Mouse (Mus musculus): ENCODE results near the gene Wnk1.

The Wnk1 gene

GRCm38 (mm10) chr6:120039668-120040556, 1.4 kb upstream of the Wnk1 start:
- DNase-seq, result peak; percentile 95

GRCm38 (mm10) chr6:120039256-120039563, 738 bp upstream of the Wnk1 start:
- peak; percentile 47 for DNase-seq

- DNase-seq, result peak; percentile 83
Measured at GRCm38 (mm10) chr6:120037636-120038365, 671 bp downstream of the Wnk1 start.

- DNase-seq, result peak; percentile 75
Measured at GRCm38 (mm10) chr6:120037004-120037635, 1.4 kb downstream of the Wnk1 start.

GRCm38 (mm10) chr6:120024577-120024976, 13.9 kb downstream of the Wnk1 start:
- no peak for DNase-seq

GRCm38 (mm10) chr6:120023746-120024145, 14.7 kb downstream of the Wnk1 start:
- no peak for DNase-seq

GRCm38 (mm10) chr6:120022042-120022441, 16.4 kb downstream of the Wnk1 start:
- DNase-seq, result no peak

- DNase-seq, result no peak
Measured at GRCm38 (mm10) chr6:120019697-120020096, 18.8 kb downstream of the Wnk1 start.

GRCm38 (mm10) chr6:120013125-120013524, 25.3 kb downstream of the Wnk1 start:
- DNase-seq, result no peak

- DNase-seq, result no peak
Measured at GRCm38 (mm10) chr6:120011440-120011839, 27.0 kb downstream of the Wnk1 start.

GRCm38 (mm10) chr6:120011001-120011400, 27.5 kb downstream of the Wnk1 start:
- DNase-seq, result no peak

- no peak for DNase-seq
Measured at GRCm38 (mm10) chr6:120010535-120010934, 27.9 kb downstream of the Wnk1 start.

- peak; percentile 79 for DNase-seq
Measured at GRCm38 (mm10) chr6:120001718-120002117, 36.8 kb downstream of the Wnk1 start.

- peak; percentile 4 for DNase-seq
Measured at GRCm38 (mm10) chr6:119996480-119996879, 42.0 kb downstream of the Wnk1 start.

- DNase-seq, result peak; percentile 42
Measured at GRCm38 (mm10) chr6:119924235-119925005, 114.1 kb downstream of the Wnk1 start.

- DNase-seq, result no peak
Measured at GRCm38 (mm10) chr6:119922544-119922943, 115.9 kb downstream of the Wnk1 start.

GRCm38 (mm10) chr6:119922136-119922535, 116.3 kb downstream of the Wnk1 start:
- no peak for DNase-seq

GRCm38 (mm10) chr6:119918561-119919181, 119.8 kb downstream of the Wnk1 start:
- peak; percentile 53 for DNase-seq

- no peak for DNase-seq
Measured at GRCm38 (mm10) chr6:119915710-119916109, 122.8 kb downstream of the Wnk1 start.

GRCm38 (mm10) chr6:119912046-119912445, 126.4 kb downstream of the Wnk1 start:
- no peak for DNase-seq

- no peak for DNase-seq
Measured at GRCm38 (mm10) chr6:119905461-119905860, 133.0 kb downstream of the Wnk1 start.

- DNase-seq, result no peak
Measured at GRCm38 (mm10) chr6:119903081-119903789, 135.2 kb downstream of the Wnk1 start.

Data from lung, postnatal 36 days (tissue).